Mouse (Mus musculus) kidney, adult 18-20 months (tissue): ENCODE data around the gene Izumo3.
"Not testable (repeated sequence)": the region's sequence is repeated elsewhere in the genome, so short reads cannot be mapped to it uniquely, and the experiment has no call there.

Source experiments
- DNase-seq: peaks from one replicate; pipeline ENCODE4 v3.0.0; 2021

The Izumo3 gene

GRCm38 (mm10) chr4:92147134-92147533 lies at the start of gene Izumo3:
TSS of gene Izumo3 (minus strand) at chr4:92147234.
- DNase-seq: no peak

DNA sequence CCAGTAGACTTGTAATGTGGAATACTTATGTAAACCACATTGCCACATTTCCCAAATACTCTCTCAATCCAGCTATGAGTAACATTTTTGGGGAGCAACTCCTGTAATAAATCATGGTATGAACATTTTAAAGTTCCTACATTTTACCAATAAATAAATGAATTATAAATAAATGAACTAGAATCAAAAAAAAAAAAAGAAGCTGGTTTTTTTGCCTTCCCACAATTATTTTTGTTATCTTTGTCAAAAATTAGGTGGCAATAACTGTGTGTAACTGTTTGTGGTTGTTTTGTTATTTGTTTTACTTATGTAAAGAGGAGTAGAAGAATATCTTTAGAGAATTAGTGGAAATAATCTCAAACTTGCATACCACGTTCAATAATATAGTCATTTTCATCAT lies 44.6 kb upstream of the Izumo3 start, which contains the start of gene Gm12666:
Gene Gm12666 (minus strand): TSS at position 101 of the 400 bp plus-strand sequence.
- not testable (repeated sequence) for DNase-seq

DNA sequence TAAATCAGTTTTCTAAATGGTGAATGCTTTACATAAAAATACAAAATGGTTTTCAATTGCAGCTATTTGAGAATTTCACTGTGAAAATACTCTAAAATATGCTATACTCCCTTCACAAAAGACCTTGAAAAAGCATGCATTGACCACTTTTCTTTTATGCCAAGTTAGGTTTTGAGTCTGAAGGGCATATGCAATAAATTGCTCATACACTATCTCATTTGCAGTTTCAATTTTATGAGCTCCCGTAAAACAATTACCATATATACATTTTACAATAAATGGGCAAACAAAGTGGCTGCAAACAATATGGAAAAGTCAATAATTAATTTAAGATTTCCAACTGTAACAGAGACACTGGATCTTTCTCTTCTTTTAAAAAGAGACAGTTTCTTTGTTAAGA lies 5.6 kb upstream of the Izumo3 start:
- DNase-seq: no peak

DNA sequence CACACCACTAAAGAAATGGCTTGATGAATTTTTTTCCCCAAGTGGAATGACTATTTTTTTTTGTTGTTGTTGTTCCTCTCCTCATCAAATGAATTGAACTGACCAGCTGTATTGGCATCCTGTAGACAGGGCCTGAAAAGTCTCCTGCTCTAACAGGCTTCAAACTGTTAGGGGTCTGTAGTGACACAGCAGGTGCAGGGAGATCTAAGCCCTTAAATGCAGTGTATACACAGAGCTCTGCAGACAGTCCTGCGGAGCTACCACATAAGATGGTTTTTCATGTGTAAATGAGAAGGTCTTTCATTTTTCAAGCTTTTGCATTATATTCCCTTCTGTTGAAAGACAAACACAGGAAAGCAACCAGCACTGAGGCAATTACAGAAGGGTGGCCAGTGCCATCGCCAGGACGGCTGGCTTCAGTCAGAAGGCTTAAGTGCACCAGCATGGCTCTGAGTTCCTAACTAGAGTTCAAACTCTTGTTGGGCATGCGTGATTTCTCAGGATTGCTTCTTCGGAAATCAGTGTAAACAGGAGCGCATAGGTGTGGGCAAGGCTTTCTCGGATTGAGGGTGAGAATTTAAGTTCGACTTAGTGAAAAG lies 35.5 kb downstream of the Izumo3 start:
- no peak for DNase-seq

DNA sequence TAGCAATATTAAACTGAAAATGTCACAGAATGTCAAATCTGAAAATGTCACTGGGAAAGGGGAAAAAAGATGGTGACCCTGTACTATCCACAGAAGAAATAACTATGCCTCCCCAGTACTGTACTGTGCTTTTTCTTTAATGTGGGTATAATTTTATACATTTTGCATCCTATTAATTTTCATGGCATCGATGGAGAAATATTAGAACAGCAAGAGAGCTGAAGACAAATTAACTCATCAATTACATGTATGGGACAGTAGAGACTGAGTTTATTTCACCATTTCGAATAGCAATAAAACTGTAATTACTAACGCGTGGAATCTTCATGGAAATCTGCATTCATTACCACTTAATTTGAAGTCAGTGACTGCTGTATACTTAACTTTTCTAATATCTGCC lies 49.6 kb downstream of the Izumo3 start:
- no peak for DNase-seq

GRCm38 (mm10) chr4:92095951-92096350 lies 51.1 kb downstream of the Izumo3 start:
- no peak for DNase-seq
